Mouse (Mus musculus) central nervous system, embryonic 18 days (tissue): ENCODE measurements around the gene Slc8a2. TPM values are rescaled to one million over a fixed set of nuclear protein-coding genes. Genes with fewer than 3 reads are reported as not detected.

Experiments used
- polyA plus RNA-seq: library from polyadenylated mRNA; depleted of rRNA; stranded (reverse); fragments of >200 nt; gene quantifications from 2 replicates; pipeline ENCODE4 v1.2.3, GENCODE M21; 2012; rRNA removed

The Slc8a2 gene
- polyA plus RNA-seq, result 29.3 and 35.9 TPM in 2 replicates

DNA sequence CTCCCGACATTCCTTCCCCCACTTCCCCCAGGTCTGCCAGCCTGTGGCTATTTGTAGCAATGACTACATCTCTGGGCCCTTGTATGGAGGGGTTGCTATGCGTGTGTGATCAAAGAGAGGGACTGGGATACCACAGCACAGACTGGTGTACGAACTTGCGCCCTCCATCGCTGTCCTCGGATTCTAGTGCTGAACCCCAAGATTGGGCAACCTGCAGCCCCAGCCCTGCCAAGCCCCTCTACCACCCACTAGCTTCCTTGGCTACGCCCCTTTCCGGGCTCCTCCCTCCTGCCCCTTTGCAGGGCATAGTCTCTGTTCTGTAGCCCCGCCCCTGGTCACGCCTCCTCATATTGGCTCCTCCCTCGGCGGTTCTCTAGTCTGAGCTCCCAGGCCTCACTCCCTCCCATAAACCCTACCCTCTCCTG, at the start of gene Slc8a2:
Gene Slc8a2, plus strand, starts transcription at position 406 of the 425 bp plus-strand sequence.

DNA sequence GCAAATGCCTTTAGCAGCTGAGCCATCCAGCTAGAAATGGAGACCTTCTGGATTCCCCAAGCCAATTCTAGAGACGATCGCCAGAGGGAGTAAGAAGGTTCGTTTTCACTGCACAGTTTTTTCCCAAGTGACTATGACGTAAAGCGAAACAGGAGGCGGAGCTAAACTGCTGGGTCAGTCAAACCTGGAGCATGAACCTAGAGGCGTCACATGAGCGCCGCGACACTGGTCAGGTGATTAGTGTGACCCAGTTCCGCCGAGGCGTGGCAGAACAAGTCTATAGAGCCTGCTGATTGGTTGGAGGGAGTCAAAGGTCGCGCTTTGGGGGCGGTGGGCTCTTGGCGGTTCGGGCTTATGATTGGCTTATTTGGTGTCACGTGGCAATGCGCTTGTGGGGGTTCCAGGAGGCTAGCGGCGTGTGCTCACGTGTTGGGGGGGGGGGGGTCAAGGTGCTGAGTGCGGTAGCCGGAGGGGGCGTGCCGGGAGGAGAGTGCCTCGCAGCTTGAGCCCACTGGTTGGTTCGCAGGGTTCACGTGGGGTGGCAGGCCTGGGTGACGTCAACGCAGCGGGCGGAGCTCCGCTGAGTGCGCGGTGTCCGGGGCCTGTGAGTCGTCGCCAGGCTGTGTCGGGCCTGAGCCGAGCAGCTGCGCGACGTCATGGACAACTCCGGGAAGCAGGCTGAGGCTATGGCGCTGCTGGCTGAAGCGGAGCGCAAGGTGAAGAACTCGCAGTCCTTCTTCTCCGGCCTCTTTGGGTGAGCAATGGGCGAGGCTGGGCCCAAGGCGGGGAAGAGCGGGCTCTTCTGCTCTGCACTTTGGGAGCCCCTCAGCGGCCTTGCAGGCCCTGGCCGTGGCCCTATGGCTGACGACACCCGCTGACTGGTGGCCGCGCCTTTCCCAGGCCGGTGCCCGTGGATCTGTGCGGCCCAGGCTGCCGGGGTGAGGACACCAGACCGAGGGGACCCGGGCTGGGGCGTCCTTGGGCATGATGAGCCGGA, 31.3 kb upstream of the Slc8a2 start, which contains the start of gene Napa:
Gene Napa, plus strand, starts transcription at position 438 of the 997 bp plus-strand sequence.

DNA sequence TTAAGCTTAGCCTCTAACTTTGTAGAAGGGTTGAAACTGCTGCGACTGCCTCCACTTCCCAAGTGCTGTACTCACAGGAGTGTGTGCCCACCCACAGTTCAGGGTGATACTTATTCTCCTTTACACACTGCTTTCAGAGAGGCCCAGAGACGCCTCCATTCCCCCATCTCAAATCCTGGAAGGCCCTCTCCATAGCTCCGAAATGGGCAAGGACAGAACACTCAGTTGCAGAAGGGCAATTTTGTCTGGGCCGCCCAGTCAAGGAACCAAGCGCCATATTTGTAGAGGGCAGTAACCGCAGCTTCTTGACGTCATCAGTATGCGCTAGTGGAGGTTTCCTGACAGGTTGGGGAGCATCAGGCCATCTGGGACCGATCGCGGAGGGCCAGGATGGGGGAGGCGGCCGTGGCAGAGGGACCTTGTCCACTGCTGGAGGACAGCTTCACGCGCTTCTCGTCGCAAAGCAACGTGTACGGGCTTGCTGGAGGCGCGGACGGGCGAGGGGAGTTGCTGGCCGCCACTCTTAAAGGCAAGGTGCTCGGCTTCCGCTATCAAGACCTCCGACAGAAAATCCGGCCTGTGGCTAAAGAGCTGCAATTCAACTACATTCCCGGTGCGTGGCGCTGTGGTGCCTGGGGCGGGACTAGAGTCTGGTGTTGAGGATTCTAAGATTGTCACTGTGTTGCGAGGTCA, 9.9 kb upstream of the Slc8a2 start, which contains the start of gene Kptn:
Gene Kptn, plus strand, starts transcription at position 327 of the 693 bp plus-strand sequence.

DNA sequence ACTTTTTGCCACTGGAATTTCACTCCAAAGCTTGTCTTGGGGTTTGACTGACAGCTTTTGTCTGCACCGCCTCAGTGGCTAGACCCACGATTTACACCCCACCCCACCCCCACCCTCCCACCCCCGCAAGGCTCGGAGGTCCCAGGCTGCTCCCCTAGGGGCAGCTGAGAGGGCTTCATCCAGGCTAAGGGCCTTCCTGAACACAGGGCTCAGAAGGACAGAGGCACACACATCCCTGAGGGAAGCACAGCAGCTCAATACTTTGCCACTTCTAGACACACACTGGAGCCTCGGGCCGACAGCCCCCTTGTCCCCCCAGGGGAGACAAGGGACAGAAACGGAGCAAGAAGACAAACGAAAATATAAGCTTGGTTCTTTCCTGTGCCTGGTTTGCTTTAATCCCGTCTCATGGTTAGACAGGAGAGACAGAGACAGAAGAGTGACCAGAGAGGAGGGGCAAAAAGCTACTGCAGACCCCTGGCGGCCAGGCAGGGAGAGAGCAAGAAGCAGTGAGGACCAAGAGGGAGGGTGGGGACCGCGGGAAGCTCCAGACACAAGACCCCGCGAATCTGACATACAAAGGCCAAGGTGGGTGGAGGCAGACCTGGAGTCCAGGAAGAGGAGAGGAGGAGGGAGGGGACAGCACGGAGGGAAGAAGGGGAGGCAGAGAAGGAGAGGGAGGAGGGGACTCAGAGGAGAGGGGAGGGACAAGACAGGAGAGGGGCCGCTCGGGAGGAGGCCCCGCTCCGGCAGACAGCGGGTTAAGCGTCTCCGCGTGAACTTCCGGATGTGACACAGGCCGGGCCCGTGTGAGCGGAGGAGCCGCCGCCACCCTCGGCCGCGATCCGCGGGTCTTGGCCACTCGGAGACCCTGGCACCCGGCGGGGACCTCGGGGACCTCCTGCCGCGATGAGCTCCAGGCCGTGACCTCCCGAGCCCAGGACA, 45.2 kb downstream of the Slc8a2 start, which contains the start of gene Meis3:
Gene Meis3, plus strand, starts transcription at position 494 of the 945 bp plus-strand sequence.

Other genes with a start within 250 kb of the Slc8a2 start
- gene Crx, start 249.9 kb upstream of the Slc8a2 start, polyA plus RNA-seq, result 0.05 and 0.57 TPM in 2 replicates
- 0.14 and 0.17 TPM in 2 replicates for gene Crxos, start 247.2 kb upstream of the Slc8a2 start, polyA plus RNA-seq
- 1,152 and 1,184 TPM in 2 replicates for gene Selenow, start 207.4 kb upstream of the Slc8a2 start, polyA plus RNA-seq
- gene Nop53, start 183.8 kb upstream of the Slc8a2 start, polyA plus RNA-seq, result 116 and 118 TPM in 2 replicates
- 5.9 TPM in 2 replicates for gene Ehd2, start 162.3 kb upstream of the Slc8a2 start, polyA plus RNA-seq
- 7.8 and 12.0 TPM in 2 replicates for gene Bicra, start 81.9 kb upstream of the Slc8a2 start, polyA plus RNA-seq
- gene Zfp541, start 68.0 kb upstream of the Slc8a2 start, polyA plus RNA-seq, result 0.28 TPM in 2 replicates
- gene Napa, start 31.4 kb upstream of the Slc8a2 start, polyA plus RNA-seq, result 179 and 189 TPM in 2 replicates
- 51.4 and 53.5 TPM in 2 replicates for gene Kptn, start 9.9 kb upstream of the Slc8a2 start, polyA plus RNA-seq
- 155 and 163 TPM in 2 replicates for gene Meis3, start 45.3 kb downstream of the Slc8a2 start, polyA plus RNA-seq
- gene Dhx34, start 92.2 kb downstream of the Slc8a2 start, polyA plus RNA-seq, result 12.0 and 12.1 TPM in 2 replicates
- gene C5ar2, start 114.3 kb downstream of the Slc8a2 start, polyA plus RNA-seq, result 0.09 and 0.12 TPM in 2 replicates
- 0.74 and 1.6 TPM in 2 replicates for gene C5ar1, start 129.7 kb downstream of the Slc8a2 start, polyA plus RNA-seq
- gene Inafm1, start 143.8 kb downstream of the Slc8a2 start, polyA plus RNA-seq, result 53.8 and 57.4 TPM in 2 replicates
- gene Ccdc9, start 157.0 kb downstream of the Slc8a2 start, polyA plus RNA-seq, result 40.8 and 46.5 TPM in 2 replicates
- 38.4 and 42.7 TPM in 2 replicates for gene Bbc3, start 178.6 kb downstream of the Slc8a2 start, polyA plus RNA-seq